Mouse (Mus musculus) erythroblast, embryonic 14.5 days (primary cell): ENCODE measurements around the gene Serf2. TPM values are rescaled to one million over a fixed set of nuclear protein-coding genes. Genes with fewer than 3 reads are reported as not detected.
A peak's percentile ranks its signal among the peaks of the same experiment; 100 is the strongest.

Experiments used
- H3K27me3 ChIP-seq: 2 replicates; pipeline ENCODE4 v1.6.1; 2012; ENCODE audit warnings: inconsistent platforms; ENCODE audit not compliant: control insufficient read depth
- H3K36me3 ChIP-seq: 2 replicates; pipeline ENCODE4 v1.6.1; 2012; ENCODE audit warnings: mild to moderate bottlenecking, inconsistent platforms; ENCODE audit not compliant: control insufficient read depth
- H3K4me1 ChIP-seq: 2 replicates; pipeline ENCODE4 v1.6.1; 2012; ENCODE audit warnings: inconsistent platforms; ENCODE audit not compliant: control insufficient read depth
- H3K4me3 ChIP-seq: replicated peaks from 2 replicates; pipeline ENCODE3; 2012; ENCODE audit warnings: moderate library complexity, mild to moderate bottlenecking, inconsistent platforms
- H3K9me3 ChIP-seq: 2 replicates; pipeline ENCODE4 v1.6.1; 2012; ENCODE audit warnings: low read length, inconsistent platforms, mixed read lengths; ENCODE audit not compliant: control insufficient read depth
- GATA1 ChIP-seq: IDR thresholded peaks from 2 replicates; pipeline ENCODE4 v1.6.1; 2012; ENCODE audit warnings: low read length, inconsistent platforms, mixed read lengths
- TAL1 ChIP-seq: IDR thresholded peaks from 3 replicates; pipeline ENCODE4 v1.6.1; 2012; ENCODE audit warnings: low read length, inconsistent platforms, mixed read lengths
- polyA plus RNA-seq: library from polyadenylated mRNA; stranded (reverse); fragments of >175 nt; gene quantifications from 2 replicates; pipeline ENCODE4 v1.2.3, GENCODE M21; 2012

Serf2 gene
- polyA plus RNA-seq, 1 experiment, result 75.3 TPM

DNA sequence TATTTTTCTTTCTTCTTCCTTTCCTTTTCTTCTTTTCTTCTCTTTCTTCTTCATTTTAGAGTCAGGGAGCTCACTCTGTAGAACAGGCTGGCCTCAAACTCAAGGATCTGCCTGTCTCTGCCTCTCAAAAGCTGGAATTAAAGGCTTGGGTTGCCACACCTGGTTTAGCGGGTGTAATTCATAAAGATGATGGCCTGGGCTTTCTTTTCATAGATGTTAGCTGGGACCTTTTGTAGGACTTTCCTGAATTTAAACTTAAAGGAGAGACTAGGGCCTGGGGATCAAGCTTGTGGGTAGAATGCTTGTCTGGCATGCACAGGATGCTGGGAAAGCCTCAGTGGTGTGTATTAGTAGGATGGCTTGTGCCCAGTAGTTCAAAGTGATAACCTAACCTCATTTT, 4.8 kb upstream of the Serf2 start, which contains the start of gene Ell3:
Ell3 (minus strand) TSS at position 101 of the 400 bp plus-strand sequence.
- peak within 1 kb of the TSS; percentile 65 for H3K4me3 ChIP-seq
- H3K9me3 ChIP-seq, result no peaks in the 10 kb centered on the region
- no peak for TF ChIP-seq TAL1
- no peak for TF ChIP-seq GATA1
- peaks cover 8% of the 10 kb centered on the region for H3K36me3 ChIP-seq
- peaks cover 25% of the 10 kb centered on the region for H3K27me3 ChIP-seq
- peaks cover 38% of the 10 kb centered on the region for H3K4me1 ChIP-seq

GRCm38 (mm10) chr2:121445117-121445516, 3.9 kb upstream of the Serf2 start:
- Histone ChIP-seq H3K9me3 (no peaks in the 10 kb centered on the region), H3K27me3 (peaks cover 25% of the 10 kb centered on the region), H3K4me3 (no peak overlapping the region), H3K4me1 (peaks cover 41% of the 10 kb centered on the region), H3K36me3 (no peaks in the 10 kb centered on the region; the same call in 1 of the 2 replicates)
- TF ChIP-seq GATA1 (no peak), TAL1 (no peak)

GRCm38 (mm10) chr2:121446506-121446905, 2.5 kb upstream of the Serf2 start:
- no peak for TF ChIP-seq GATA1
- no peak for TF ChIP-seq TAL1
- Histone ChIP-seq H3K4me1 (peaks cover 52% of the 10 kb centered on the region), H3K27me3 (peaks cover 17% of the 10 kb centered on the region)

GRCm38 (mm10) chr2:121447006-121447405, 2.0 kb upstream of the Serf2 start:
- Histone ChIP-seq H3K4me1 (peaks cover 48% of the 10 kb centered on the region), H3K27me3 (peaks cover 12% of the 10 kb centered on the region), H3K9me3 (no peaks in the 10 kb centered on the region), H3K4me3 (no peak overlapping the region), H3K36me3 (peaks cover 13% of the 10 kb centered on the region)
- no peak for TF ChIP-seq TAL1

More at GRCm38 (mm10) chr2:121446506-121446905, 2.5 kb upstream of the Serf2 start:
- peaks cover 11% of the 10 kb centered on the region for H3K36me3 ChIP-seq
- no peak overlapping the region for H3K4me3 ChIP-seq
- H3K9me3 ChIP-seq, result no peaks in the 10 kb centered on the region

DNA sequence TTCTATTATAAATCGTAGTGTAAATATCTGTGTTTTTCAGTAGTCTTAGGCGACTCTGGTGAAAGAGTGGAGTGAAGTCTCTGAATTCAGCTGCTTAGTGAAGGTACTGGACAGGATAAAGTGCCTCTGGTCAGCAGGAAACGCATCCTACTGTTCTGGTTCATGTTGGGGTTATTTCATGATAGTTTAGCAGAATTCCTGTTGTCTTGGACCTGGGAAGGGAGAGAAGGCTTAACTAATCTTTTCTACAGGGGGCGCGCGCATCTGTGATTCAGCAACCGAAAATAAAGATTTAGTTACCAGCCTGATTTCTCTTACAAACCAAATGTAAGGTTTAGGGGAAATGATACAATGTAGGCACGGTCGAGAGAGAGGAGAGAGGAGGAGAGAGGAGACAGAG, 859 bp upstream of the Serf2 start:
- peaks cover 40% of the 10 kb centered on the region for H3K4me1 ChIP-seq
- TF ChIP-seq GATA1 (no peak), TAL1 (no peak)
- peaks cover 5% of the 10 kb centered on the region for H3K27me3 ChIP-seq
- H3K4me3 ChIP-seq, result peak overlapping the region; percentile 87
- no peaks in the 10 kb centered on the region for H3K9me3 ChIP-seq
- H3K36me3 ChIP-seq, result peaks cover 25% of the 10 kb centered on the region

- no peak for TF ChIP-seq TAL1
- TF ChIP-seq GATA1, result no peak
- Histone ChIP-seq H3K9me3 (no peaks in the 10 kb centered on the region), H3K36me3 (peaks cover 34% of the 10 kb centered on the region), H3K27me3 (no peaks in the 10 kb centered on the region), H3K4me1 (peaks cover 41% of the 10 kb centered on the region), H3K4me3 (peak overlapping the region; percentile 87)
Measured at GRCm38 (mm10) chr2:121449545-121450011, 583 bp downstream of the Serf2 start.

- peak overlapping the region; percentile 87 for H3K4me3 ChIP-seq
- H3K9me3 ChIP-seq, result no peaks in the 10 kb centered on the region
- no peaks in the 10 kb centered on the region for H3K27me3 ChIP-seq
- peaks cover 37% of the 10 kb centered on the region for H3K36me3 ChIP-seq
- peaks cover 40% of the 10 kb centered on the region for H3K4me1 ChIP-seq
- no peak for TF ChIP-seq TAL1
- no peak for TF ChIP-seq GATA1
Measured at GRCm38 (mm10) chr2:121450093-121450492, 1.1 kb downstream of the Serf2 start.

- H3K4me1 ChIP-seq, result peaks cover 52% of the 10 kb centered on the region
- no peak overlapping the region for H3K4me3 ChIP-seq
- H3K36me3 ChIP-seq, result peaks cover 41% of the 10 kb centered on the region
- H3K9me3 ChIP-seq, result no peaks in the 10 kb centered on the region
- no peaks in the 10 kb centered on the region for H3K27me3 ChIP-seq
- no peak for TF ChIP-seq TAL1
- TF ChIP-seq GATA1, result no peak
Measured at GRCm38 (mm10) chr2:121452361-121452760, 3.4 kb downstream of the Serf2 start.

- Histone ChIP-seq H3K9me3 (no peaks in the 10 kb centered on the region), H3K4me1 (peaks cover 53% of the 10 kb centered on the region), H3K4me3 (no peak within 1 kb of the TSS), H3K36me3 (peaks cover 41% of the 10 kb centered on the region), H3K27me3 (no peaks in the 10 kb centered on the region)
- TF ChIP-seq GATA1, result no peak
Measured at GRCm38 (mm10) chr2:121452990-121453389, 4.0 kb downstream of the Serf2 start, which contains the start of gene Hypk. Gene Hypk (plus strand): TSS chr2:121453290.

- Histone ChIP-seq H3K36me3 (peaks cover 49% of the 10 kb centered on the region), H3K4me3 (no peak overlapping the region), H3K9me3 (no peaks in the 10 kb centered on the region), H3K27me3 (no peaks in the 10 kb centered on the region), H3K4me1 (peaks cover 53% of the 10 kb centered on the region)
- TF ChIP-seq TAL1, result no peak
- no peak for TF ChIP-seq GATA1
Measured at GRCm38 (mm10) chr2:121453917-121454316, 4.9 kb downstream of the Serf2 start.
